Mouse (Mus musculus): Measurements from ENCODE around the gene Spats2. TPM values are rescaled to one million over a fixed set of nuclear protein-coding genes. Genes with fewer than 3 reads are reported as not detected.
"Not testable (repeated sequence)": the region's sequence is repeated elsewhere in the genome, so short reads cannot be mapped to it uniquely, and the experiment has no call there.

Gene Spats2
- polyA plus RNA-seq, 1 experiment from 2014 or later = 73.4 TPM

DNA sequence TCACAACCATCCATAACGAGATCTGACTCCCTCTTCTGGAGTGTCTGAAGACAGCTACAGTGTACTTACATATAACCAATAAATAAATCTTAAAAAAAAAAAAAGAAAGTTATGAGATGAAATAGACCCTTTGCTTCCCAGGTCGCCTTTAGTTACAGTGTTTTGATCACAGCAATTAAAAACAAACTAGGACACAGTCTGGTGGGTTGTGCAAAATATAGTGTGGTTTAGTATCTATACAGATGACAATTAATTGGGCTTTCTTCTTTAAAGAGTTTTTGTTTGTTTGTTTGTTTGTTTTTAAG, 127.4 kb downstream of the Spats2 start:
- H3K36me3 ChIP-seq = peaks cover 15% of the 10 kb centered on the region
- H3K27me3 ChIP-seq; H3K4me3 ChIP-seq; H3K9ac ChIP-seq; H3K4me1 ChIP-seq; H3K27ac ChIP-seq; H3K9me3 ChIP-seq; ATAC-seq (ENCODE audit: insufficient number of reproducible peaks, insufficient read depth, low FRiP score, low TSS enrichment): not testable (repeated sequence)
- H3K4me2 ChIP-seq (replicated peaks) = peak overlapping the region; percentile 68
- WGBS = 51% methylated on average over 2 of the region's 2 CpGs

DNA sequence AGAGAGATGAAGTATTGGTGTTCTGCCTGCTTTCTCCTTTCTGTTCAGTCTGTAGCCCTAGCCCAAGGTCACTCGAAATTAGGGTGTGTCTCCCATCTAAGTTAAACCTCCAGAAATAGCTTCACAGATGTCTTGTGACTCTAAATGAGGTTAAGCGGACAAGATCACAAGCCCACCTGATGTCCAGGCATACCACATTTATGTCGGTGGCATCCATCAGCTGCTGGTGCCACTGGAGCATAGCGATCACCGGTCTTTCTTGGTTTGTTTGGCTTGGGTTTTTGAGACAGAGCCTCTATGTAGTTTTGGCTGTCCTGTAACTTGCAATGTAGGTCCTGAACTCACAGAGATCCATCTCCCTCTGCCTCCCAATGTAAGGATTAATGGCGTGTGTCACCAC, 128.1 kb downstream of the Spats2 start:
- 91% methylated on average over 6 of the region's 6 CpGs for WGBS
- Histone ChIP-seq H3K9me3 (no peaks in the 10 kb centered on the region), H3K4me2 (replicated peaks) (no peak overlapping the region), H3K27ac (no peak overlapping the region), H3K4me1 (peaks cover 7% of the 10 kb centered on the region; the same call in 1 of the 2 replicates), H3K4me3 (no peak overlapping the region), H3K27me3 (no peaks in the 10 kb centered on the region), H3K36me3 (peaks cover 9% of the 10 kb centered on the region), H3K9ac (no peak overlapping the region)
- no peak for ATAC-seq (ENCODE audit: insufficient number of reproducible peaks, insufficient read depth, low FRiP score, low TSS enrichment)

DNA sequence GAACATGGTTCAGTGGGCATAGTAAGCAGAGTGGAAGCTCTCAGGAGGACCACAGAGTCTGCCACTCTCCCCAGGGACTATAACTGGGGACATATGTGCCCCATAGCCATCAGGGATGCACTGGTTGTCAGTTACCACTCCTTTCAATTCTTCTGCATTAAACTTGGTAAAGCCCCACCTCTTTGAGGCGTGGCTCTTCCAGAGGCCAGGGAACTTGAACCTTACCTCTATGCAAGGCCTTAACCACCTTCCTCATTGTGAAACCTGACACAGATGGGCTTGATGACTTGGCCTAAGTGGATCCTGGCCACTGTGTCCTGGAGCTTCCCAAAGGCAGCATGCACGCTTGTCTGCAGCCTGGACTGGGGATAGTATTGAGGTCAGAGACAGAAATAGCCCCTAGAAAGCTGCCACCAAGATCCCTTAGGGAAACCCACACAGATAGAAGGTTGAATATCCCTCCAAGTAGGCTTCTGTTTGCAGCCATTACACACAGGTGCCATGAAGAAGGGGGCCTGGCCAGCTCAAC, 128.8 kb downstream of the Spats2 start:
- Histone ChIP-seq H3K4me1 (peaks cover 7% of the 10 kb centered on the region; the same call in 1 of the 2 replicates), H3K36me3 (peaks cover 2% of the 10 kb centered on the region; the same call in 1 of the 2 replicates), H3K9ac (no peak overlapping the region), H3K27ac (no peak overlapping the region), H3K4me3 (no peak overlapping the region), H3K27me3 (no peaks in the 10 kb centered on the region), H3K9me3 (no peaks in the 10 kb centered on the region), H3K4me2 (replicated peaks) (no peak overlapping the region)
- ATAC-seq (ENCODE audit: insufficient number of reproducible peaks, insufficient read depth, low FRiP score, low TSS enrichment) = no peak
- 79% methylated on average over 2 of the region's 2 CpGs for WGBS

DNA sequence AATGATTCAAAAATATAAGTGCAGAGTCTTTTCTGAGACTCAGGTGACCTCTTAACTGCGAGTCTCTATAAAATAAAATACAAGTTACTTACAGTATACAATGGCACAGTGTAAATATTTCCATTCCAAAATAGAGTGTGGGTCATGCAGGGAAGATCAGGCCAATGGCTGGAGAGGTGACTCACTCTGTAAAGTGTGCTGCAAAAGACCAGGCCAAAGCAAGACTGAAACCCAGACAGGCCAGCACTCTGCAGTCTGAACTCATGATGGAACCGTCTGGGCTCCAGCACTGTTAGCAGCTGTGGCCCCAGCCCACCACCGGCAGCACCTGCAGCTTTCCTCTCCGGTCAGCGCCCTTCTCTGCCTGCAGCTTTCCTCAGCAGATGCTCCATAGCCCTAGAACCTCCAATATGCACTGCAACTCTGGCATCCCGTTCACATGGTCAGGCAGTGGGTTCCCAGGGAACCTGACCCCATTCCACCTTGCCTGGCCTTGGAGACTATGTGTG, 129.6 kb downstream of the Spats2 start:
- Histone ChIP-seq H3K9me3 (no peaks in the 10 kb centered on the region), H3K4me2 (replicated peaks) (no peak overlapping the region), H3K9ac (no peak overlapping the region), H3K4me1 (peaks cover 7% of the 10 kb centered on the region; the same call in 1 of the 2 replicates), H3K27ac (no peak overlapping the region), H3K27me3 (no peaks in the 10 kb centered on the region), H3K4me3 (no peak overlapping the region), H3K36me3 (no peaks in the 10 kb centered on the region)
- ATAC-seq (ENCODE audit: insufficient number of reproducible peaks, insufficient read depth, low FRiP score, low TSS enrichment) = no peak
- WGBS = 89% methylated on average over 6 of the region's 6 CpGs

DNA sequence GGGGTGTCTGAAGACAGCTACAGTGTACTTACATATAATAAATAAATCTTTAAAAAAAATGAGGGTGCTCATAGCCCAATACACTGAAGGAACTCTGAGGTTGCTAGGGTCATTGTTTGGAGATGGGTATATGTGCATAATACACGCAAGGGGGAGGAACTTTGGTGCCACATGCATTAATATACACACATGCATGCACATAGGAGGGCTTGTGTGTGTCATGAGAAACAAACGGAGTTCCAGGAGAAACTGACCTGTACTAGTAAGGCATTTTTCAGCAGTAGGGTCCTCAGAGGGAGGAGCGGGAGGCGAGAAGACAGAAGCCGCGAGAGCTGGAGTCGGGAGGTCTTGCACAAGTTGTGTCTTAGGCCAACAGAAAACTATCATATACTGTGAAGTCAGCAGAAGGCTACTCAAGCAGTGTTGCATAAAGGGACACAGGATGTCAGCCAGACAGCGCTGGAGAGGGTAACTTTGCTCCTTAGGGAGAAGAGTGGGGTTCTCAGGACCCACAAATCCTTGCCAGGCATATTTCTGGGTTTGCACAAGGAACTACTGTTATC, 133.5 kb downstream of the Spats2 start:
- 0 out of 2 replicates have a peak overlapping the region, but pooled peaks have one; percentile 0 for H3K27ac ChIP-seq
- peak; percentile 26; the same call in 1 of the 2 replicates for ATAC-seq (ENCODE audit: insufficient number of reproducible peaks, insufficient read depth, low FRiP score, low TSS enrichment)
- H3K4me2 ChIP-seq (replicated peaks) = 0 out of 2 replicates have a peak overlapping the region, but pooled peaks have one; percentile 24
- WGBS = 66% methylated on average over 8 of the region's 8 CpGs
- H3K4me3 ChIP-seq = no peak overlapping the region
- no peak overlapping the region for H3K9ac ChIP-seq
- H3K9me3 ChIP-seq = no peaks in the 10 kb centered on the region
- H3K4me1 ChIP-seq = peaks cover 3% of the 10 kb centered on the region; the same call in 1 of the 2 replicates
- no peaks in the 10 kb centered on the region for H3K36me3 ChIP-seq
- no peaks in the 10 kb centered on the region for H3K27me3 ChIP-seq

DNA sequence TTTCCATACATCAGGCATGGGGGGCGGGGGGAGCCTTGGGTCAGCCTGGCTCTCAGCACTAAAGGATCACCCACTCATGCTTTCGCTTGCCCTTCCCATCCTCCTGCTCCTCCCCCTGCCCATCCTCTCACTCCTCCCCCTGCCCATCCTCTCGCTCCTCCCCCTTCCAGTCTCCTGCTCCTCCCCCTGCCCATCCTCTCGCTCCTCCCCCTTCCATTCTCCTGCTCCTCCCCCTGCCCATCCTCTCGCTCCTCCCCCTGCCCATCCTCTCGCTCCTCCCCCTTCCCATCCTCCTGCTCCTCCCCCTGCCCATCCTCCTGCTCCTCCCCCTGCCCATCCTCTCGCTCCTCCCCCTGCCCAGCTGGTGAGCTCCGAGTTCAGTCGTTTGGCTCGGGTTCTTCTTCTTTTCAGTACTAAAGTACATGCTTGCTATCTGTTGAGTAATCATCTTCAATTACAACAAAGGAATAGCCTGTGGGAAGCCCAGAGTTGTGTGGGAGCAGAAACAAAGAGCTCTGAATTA, 134.1 kb downstream of the Spats2 start:
- under 1% methylated on average over 6 of the region's 10 CpGs for WGBS

DNA sequence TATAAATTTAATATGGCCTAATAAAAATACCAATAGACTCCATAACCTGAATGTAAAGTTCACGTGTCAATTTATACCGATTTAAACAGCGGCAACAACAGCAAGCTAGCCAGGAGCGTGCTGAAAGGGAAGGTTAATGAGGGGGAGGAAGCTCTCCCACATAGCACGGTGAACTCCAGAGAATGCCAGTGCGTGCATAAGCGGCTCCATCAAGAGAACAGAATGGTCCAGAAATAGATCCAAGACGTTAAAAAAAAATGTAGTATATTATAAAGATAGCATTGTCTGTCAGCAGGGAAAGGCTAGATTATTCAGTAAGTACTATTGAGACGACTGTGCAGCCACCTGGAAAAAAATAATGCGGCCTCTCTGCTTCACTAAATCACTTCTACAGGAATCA, 137.0 kb downstream of the Spats2 start:
- no peak for ATAC-seq (ENCODE audit: insufficient number of reproducible peaks, insufficient read depth, low FRiP score, low TSS enrichment)
- no peak overlapping the region for H3K9ac ChIP-seq
- no peaks in the 10 kb centered on the region for H3K4me1 ChIP-seq
- H3K27ac ChIP-seq = no peak overlapping the region
- WGBS = 71% methylated on average over 10 of the region's 10 CpGs
- H3K9me3 ChIP-seq = no peaks in the 10 kb centered on the region
- H3K36me3 ChIP-seq = no peaks in the 10 kb centered on the region
- H3K4me3 ChIP-seq = no peak overlapping the region
- no peaks in the 10 kb centered on the region for H3K27me3 ChIP-seq
- no peak overlapping the region for H3K4me2 ChIP-seq (replicated peaks)

More for the DNA sequence above, 134.1 kb downstream of the Spats2 start:
- Histone ChIP-seq H3K4me2 (replicated peaks) (peak overlapping the region; percentile 36), H3K36me3 (no peaks in the 10 kb centered on the region), H3K27me3 (no peaks in the 10 kb centered on the region), H3K4me1 (peaks cover 3% of the 10 kb centered on the region; the same call in 1 of the 2 replicates), H3K9me3 (no peaks in the 10 kb centered on the region), H3K27ac (0 out of 2 replicates have a peak overlapping the region, but pooled peaks have one; percentile 0), H3K9ac (no peak overlapping the region), H3K4me3 (no peak overlapping the region)
- 0 out of 2 replicates have a peak, but pooled peaks have one; percentile 28 for ATAC-seq (ENCODE audit: insufficient number of reproducible peaks, insufficient read depth, low FRiP score, low TSS enrichment)

Small RNA genes lying within 50 kb of the gene (microRNA-seq; reads per million reads assigned to microRNA genes)
- 2.5 reads per million, percentile 10 among the genes with 10 or more reads in this experiment for gene Mir6960

Other genes starting within 250 kb of the Spats2 start
- 19.3 and 20.7 TPM in 2 replicates for gene Rhebl1, start 231.4 kb upstream of the Spats2 start, polyA plus RNA-seq (2016; fragmentation: Nextera tagmentation; extraction: Ambion mirVana)
- 0.67 and 1.2 TPM in 2 replicates for gene Dhh, start 227.4 kb upstream of the Spats2 start, polyA plus RNA-seq (2016; fragmentation: Nextera tagmentation; extraction: Ambion mirVana)
- 21.5 and 26.4 TPM in 2 replicates for gene Lmbr1l, start 207.7 kb upstream of the Spats2 start, polyA plus RNA-seq (2016; fragmentation: Nextera tagmentation; extraction: Ambion mirVana)
- gene Tuba1b, start 191.4 kb upstream of the Spats2 start, polyA plus RNA-seq (2016; fragmentation: Nextera tagmentation; extraction: Ambion mirVana) = 1,598 and 1,609 TPM in 2 replicates
- gene Gm49450, start 172.4 kb upstream of the Spats2 start, polyA plus RNA-seq (2016; fragmentation: Nextera tagmentation; extraction: Ambion mirVana) = not detected in 2 replicates
- gene Tuba1a, start 172.2 kb upstream of the Spats2 start, polyA plus RNA-seq (2016; fragmentation: Nextera tagmentation; extraction: Ambion mirVana) = 2,353 and 2,615 TPM in 2 replicates
- 98.8 and 103 TPM in 2 replicates for gene Tuba1c, start 96.0 kb upstream of the Spats2 start, polyA plus RNA-seq (2016; fragmentation: Nextera tagmentation; extraction: Ambion mirVana)
- 35.6 and 50.9 TPM in 2 replicates for gene Prph, start 70.7 kb upstream of the Spats2 start, polyA plus RNA-seq (2016; fragmentation: Nextera tagmentation; extraction: Ambion mirVana)
- gene Troap, start 51.3 kb upstream of the Spats2 start, polyA plus RNA-seq (2016; fragmentation: Nextera tagmentation; extraction: Ambion mirVana) = 38.5 and 39.0 TPM in 2 replicates
- gene C1ql4, start 38.1 kb upstream of the Spats2 start, polyA plus RNA-seq (2016; fragmentation: Nextera tagmentation; extraction: Ambion mirVana) = 0.42 and 0.46 TPM in 2 replicates
- 0.70 and 0.75 TPM in 2 replicates for gene Dnajc22, start 32.7 kb upstream of the Spats2 start, polyA plus RNA-seq (2016; fragmentation: Nextera tagmentation; extraction: Ambion mirVana)
- 0.81 and 1.2 TPM in 2 replicates for gene Kcnh3, start 98.9 kb downstream of the Spats2 start, polyA plus RNA-seq (2016; fragmentation: Nextera tagmentation; extraction: Ambion mirVana)
- gene Mcrs1, start 126.0 kb downstream of the Spats2 start, polyA plus RNA-seq (2016; fragmentation: Nextera tagmentation; extraction: Ambion mirVana) = 159 and 160 TPM in 2 replicates
- 79.5 and 80.0 TPM in 2 replicates for gene Prpf40b, start 169.2 kb downstream of the Spats2 start, polyA plus RNA-seq (2016; fragmentation: Nextera tagmentation; extraction: Ambion mirVana)
- gene Fam186b, start 170.0 kb downstream of the Spats2 start, polyA plus RNA-seq (2016; fragmentation: Nextera tagmentation; extraction: Ambion mirVana) = 0.09 and 0.32 TPM in 2 replicates
- gene Fmnl3, start 244.6 kb downstream of the Spats2 start, polyA plus RNA-seq (2016; fragmentation: Nextera tagmentation; extraction: Ambion mirVana) = 32.6 and 37.0 TPM in 2 replicates